Mouse (Mus musculus) embryonic facial prominence, embryonic 11.5 days (tissue): ENCODE measurements at regions not wholly inside any gene's neighbourhood (a gene's known extent, or its start where the extent isn't known, plus 50 kb on each side); places are given as distances from the start of the nearest gene placed in this dataset.

Experiments used
- ATAC-seq: fragments of 200-750 bp; cut with Nextera tagmentation; replicated peaks from 2 replicates; pipeline ENCODE4 v1.8.0; 2017; ENCODE audit warnings: low read depth; ENCODE audit not compliant: insufficient number of reproducible peaks, low FRiP score, low TSS enrichment
- DNase-seq: peaks from one replicate; pipeline ENCODE4 v3.0.0-alpha.2; 2015; ENCODE audit warnings: low spot score
- H3K27ac ChIP-seq: fragments of 300-500 bp; sonication (generic); replicated peaks from 2 replicates; pipeline ENCODE4 v1.5.1; 2014; ENCODE audit warnings: mild to moderate bottlenecking, low read depth, low read length, control low read depth
- H3K27me3 ChIP-seq: fragments of 300-500 bp; sonication (generic); 2 replicates; pipeline ENCODE4 v1.6.1; 2014; ENCODE audit warnings: mild to moderate bottlenecking, low read length, moderate library complexity, mixed read lengths; ENCODE audit not compliant: control insufficient read depth, insufficient read depth
- H3K36me3 ChIP-seq: fragments of 300-500 bp; sonication (generic); replicated peaks from 2 replicates; pipeline ENCODE4 v1.6.1; 2014; ENCODE audit warnings: low read depth, mild to moderate bottlenecking, low read length, moderate library complexity, mixed read lengths; ENCODE audit not compliant: control insufficient read depth, insufficient read depth
- H3K4me1 ChIP-seq: fragments of 300-500 bp; sonication (generic); 2 replicates; pipeline ENCODE4 v1.6.1; 2014; ENCODE audit warnings: low read length, mixed read lengths; ENCODE audit not compliant: control insufficient read depth, insufficient read depth
- H3K4me2 ChIP-seq: fragments of 300-500 bp; sonication (generic); 2 replicates; pipeline ENCODE4 v1.6.1; 2014; ENCODE audit warnings: low read depth, mild to moderate bottlenecking, control low read depth, low read length, moderate library complexity
- H3K4me3 ChIP-seq: fragments of 300-500 bp; sonication (generic); 2 replicates; pipeline ENCODE4 v1.5.1; 2014; ENCODE audit warnings: low read depth, low read length, control low read depth
- H3K9ac ChIP-seq: fragments of 300-500 bp; sonication (generic); replicated peaks from 2 replicates; pipeline ENCODE4 v1.6.1; 2014; ENCODE audit warnings: mild to moderate bottlenecking, control low read depth, low read length
- H3K9me3 ChIP-seq: fragments of 300-500 bp; sonication (generic); replicated peaks from 2 replicates; pipeline ENCODE4 v1.6.1; 2016; ENCODE audit warnings: mild to moderate bottlenecking, low read length, inconsistent platforms, mixed read lengths; ENCODE audit not compliant: control insufficient read depth
- WGBS: fragments of 180-500 bp; shearing (Covaris S2); extraction: QIAGEN DNeasy Blood & Tissue Kit; methylation state at CpG from one replicate; pipeline ENCODE4 v1.1.7; 2014; 5-methylcytosine and 5-hydroxymethylcytosine counted together

DNA sequence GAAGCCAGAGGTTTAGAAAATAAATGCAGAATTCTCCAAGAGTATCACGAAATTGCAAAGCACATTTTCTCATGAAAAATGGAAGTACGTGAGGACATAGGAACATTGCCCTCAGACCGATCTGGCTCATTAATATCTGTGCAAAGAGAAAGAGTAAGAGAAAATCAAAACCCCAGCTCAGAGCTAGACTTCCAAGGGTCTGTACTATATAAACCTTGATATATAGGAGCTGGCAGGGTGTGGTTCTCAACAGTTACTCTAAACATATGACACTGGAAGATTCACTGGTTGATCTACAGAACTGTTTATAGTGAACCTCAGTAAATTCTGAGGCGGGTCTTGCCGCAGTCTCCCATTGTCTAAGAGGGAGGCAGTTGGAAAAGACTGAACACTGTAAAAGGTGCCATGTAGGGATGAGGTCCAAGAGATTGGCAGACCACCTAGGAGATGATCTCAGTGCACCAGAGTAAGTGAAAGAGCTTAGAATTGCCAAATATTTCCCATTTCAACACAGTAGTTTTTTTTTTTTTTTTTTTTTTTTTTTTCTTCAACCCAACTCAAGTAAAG, 1014.0 kb upstream of the Slit2 start:
- no peaks in the 10 kb centered on the region for H3K4me1 ChIP-seq
- no peak for ATAC-seq
- WGBS = 92% methylated on average over 5 of the region's 5 CpGs

DNA sequence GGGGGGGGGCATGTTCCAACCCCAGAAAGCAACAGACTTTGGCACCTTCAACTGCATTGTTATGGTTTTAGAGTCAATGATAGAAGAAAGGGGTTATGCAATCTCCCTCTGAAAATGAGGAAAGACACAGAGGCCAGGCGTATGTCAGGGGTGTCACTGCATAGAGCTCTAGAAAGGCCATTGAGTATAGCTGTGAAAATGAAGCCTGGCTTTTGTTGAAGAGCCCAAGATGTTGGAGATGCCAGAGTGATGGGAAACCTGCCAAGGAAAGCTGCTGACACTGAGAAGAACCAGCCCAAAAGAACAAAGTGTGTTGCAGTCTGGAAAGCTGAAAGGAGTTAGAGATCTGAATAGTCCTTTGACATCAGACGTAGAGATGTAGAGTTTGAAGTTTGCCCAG, 1022.2 kb upstream of the Slit2 start:
- Histone ChIP-seq H3K9me3 (no peaks in the 10 kb centered on the region), H3K27me3 (no peaks in the 10 kb centered on the region), H3K9ac (no peak overlapping the region), H3K4me3 (no peak overlapping the region), H3K36me3 (no peaks in the 10 kb centered on the region), H3K27ac (no peak overlapping the region), H3K4me1 (no peaks in the 10 kb centered on the region), H3K4me2 (no peak overlapping the region)
- DNase-seq (no peak), ATAC-seq (no peak)
- WGBS = 83% methylated on average over 2 of the region's 2 CpGs

More for the DNA sequence above, 1014.0 kb upstream of the Slit2 start:
- Histone ChIP-seq H3K27ac (no peak overlapping the region), H3K4me3 (no peak overlapping the region), H3K9ac (no peak overlapping the region), H3K4me2 (no peak overlapping the region), H3K27me3 (no peaks in the 10 kb centered on the region), H3K9me3 (no peaks in the 10 kb centered on the region), H3K36me3 (no peaks in the 10 kb centered on the region)
- no peak for DNase-seq

DNA sequence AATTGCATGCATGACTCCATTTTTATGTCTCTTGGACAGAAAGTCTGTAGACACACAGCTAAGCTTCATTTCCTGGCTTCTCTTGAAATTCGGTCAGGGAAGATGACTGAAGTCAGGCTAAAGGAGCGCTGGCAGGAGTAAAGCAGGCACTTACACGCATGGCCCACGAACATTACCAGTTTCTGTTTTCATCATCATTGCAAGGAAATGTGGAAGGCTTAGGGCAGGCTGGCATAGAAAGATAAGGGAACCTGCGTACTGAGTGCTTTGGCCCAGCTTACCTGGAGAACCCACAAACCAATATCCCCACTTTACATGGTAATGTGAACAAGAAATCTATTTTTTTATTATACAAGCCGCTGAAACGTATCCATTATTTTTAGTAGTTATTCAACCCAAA, 1056.6 kb upstream of the Slit2 start:
- no peaks in the 10 kb centered on the region for H3K9me3 ChIP-seq
- no peak overlapping the region for H3K27ac ChIP-seq
- no peak overlapping the region for H3K9ac ChIP-seq
- WGBS = 86% methylated on average over 7 of the region's 7 CpGs
- H3K36me3 ChIP-seq = no peaks in the 10 kb centered on the region
- no peaks in the 10 kb centered on the region for H3K27me3 ChIP-seq
- DNase-seq = no peak
- H3K4me1 ChIP-seq = no peaks in the 10 kb centered on the region
- no peak overlapping the region for H3K4me3 ChIP-seq
- no peak for ATAC-seq
- H3K4me2 ChIP-seq = no peak overlapping the region

- Histone ChIP-seq H3K36me3 (no peaks in the 10 kb centered on the region), H3K27me3 (no peaks in the 10 kb centered on the region), H3K9me3 (no peaks in the 10 kb centered on the region), H3K27ac (no peak overlapping the region), H3K4me1 (no peaks in the 10 kb centered on the region), H3K9ac (no peak overlapping the region), H3K4me3 (no peak overlapping the region), H3K4me2 (no peak overlapping the region)
- ATAC-seq (no peak), DNase-seq (peak; percentile 26)
- WGBS = 68% methylated on average over 2 of the region's 2 CpGs
These were observed 1044.5 kb upstream of the Lcorl start for GRCm38 (mm10) chr5:46901909-46902308.

DNA sequence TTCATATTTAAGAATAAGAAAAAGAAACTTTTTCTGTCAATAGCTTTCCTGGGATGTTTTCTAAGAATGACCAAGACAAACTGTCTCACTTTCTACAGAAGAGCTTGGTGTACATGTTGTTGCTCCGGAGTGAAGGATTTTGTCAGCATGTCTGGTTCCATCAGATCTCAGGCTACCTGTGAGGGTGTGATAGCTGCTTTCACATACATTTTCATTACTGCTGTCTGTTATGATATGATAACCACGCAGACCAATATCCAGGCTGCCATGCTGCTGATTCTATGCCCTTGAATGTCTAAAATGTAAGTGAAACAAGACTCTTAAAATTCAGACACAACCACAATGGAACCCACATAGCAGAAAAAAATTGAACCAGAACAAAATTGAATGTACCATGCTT, 1036.6 kb upstream of the Lcorl start:
- Histone ChIP-seq H3K4me1 (no peaks in the 10 kb centered on the region), H3K9ac (no peak overlapping the region), H3K4me3 (no peak overlapping the region), H3K36me3 (no peaks in the 10 kb centered on the region), H3K4me2 (no peak overlapping the region), H3K27me3 (no peaks in the 10 kb centered on the region), H3K27ac (no peak overlapping the region), H3K9me3 (no peaks in the 10 kb centered on the region)
- ATAC-seq (no peak), DNase-seq (no peak)
- 79% methylated on average over 2 of the region's 2 CpGs for WGBS

DNA sequence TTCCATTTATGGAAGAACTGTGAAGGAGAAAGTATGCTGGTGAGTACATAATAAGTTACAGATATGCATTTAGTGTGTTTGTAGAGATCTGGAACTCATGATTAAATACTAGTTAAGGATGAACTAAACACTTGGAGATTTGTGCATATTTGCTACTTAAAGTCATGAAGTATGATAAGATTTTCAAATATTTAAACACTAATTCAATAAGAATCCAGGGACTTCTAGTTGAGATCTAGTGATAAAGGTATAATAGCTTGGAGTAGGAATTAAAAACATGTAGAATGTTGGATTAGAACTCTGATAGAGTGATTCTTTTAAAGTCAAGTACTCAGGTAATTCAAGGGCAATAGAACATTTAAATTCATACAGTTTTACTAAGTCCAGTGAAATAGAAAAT, 1026.5 kb upstream of the Lcorl start:
- Histone ChIP-seq H3K27me3 (no peaks in the 10 kb centered on the region), H3K9me3 (no peaks in the 10 kb centered on the region), H3K4me1 (no peaks in the 10 kb centered on the region), H3K9ac (no peak overlapping the region), H3K36me3 (no peaks in the 10 kb centered on the region), H3K4me2 (no peak overlapping the region), H3K27ac (no peak overlapping the region), H3K4me3 (no peak overlapping the region)
- ATAC-seq (no peak), DNase-seq (no peak)

DNA sequence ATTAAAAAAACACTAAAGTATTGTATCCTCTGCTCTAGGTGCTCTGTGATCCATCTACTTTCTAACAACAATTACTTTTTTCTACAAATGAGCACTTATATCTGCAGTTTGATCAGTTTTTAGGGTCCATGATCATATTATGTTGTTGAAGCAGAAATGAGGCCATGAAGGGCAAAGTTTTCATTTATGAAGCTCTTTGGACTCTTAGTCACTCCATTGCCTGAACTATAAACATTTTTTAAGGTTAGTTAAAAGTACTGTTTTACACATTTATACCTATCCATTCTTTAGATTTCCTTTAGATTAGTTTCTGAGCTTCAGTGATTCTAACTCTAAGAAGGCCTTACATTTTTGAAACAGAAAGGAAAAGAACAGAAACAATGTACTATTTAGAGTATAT, 999.4 kb upstream of the Lcorl start:
- H3K27me3 ChIP-seq = no peaks in the 10 kb centered on the region
- no peaks in the 10 kb centered on the region for H3K36me3 ChIP-seq
- no peaks in the 10 kb centered on the region for H3K9me3 ChIP-seq
- H3K9ac ChIP-seq = no peak overlapping the region
- H3K4me2 ChIP-seq = no peak overlapping the region
- no peak overlapping the region for H3K27ac ChIP-seq
- DNase-seq (no peak), ATAC-seq (no peak)
- H3K4me1 ChIP-seq = no peaks in the 10 kb centered on the region
- no peak overlapping the region for H3K4me3 ChIP-seq

DNA sequence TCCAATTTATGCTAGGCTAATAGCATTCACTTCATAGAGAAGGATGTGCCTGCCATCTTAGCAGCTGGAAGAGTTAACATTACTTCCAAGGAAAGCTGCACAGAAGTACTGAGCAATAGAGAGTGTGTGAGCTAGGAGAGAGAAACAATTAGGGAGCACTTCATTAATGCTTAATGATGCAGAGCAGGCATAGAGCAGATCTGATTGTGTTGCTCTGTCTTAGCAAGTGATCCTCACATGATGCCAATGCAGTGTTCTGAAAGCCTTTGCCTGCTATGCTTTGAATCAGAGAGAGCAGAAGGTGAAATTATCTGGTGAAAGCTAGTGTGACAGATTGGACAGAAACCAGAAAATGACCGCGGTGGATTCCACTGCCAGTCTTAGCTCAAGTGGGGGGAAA, 987.8 kb upstream of the Lcorl start:
- no peaks in the 10 kb centered on the region for H3K36me3 ChIP-seq
- 75% methylated on average over 2 of the region's 2 CpGs for WGBS
- H3K9ac ChIP-seq = no peak overlapping the region
- H3K4me3 ChIP-seq = no peak overlapping the region
- H3K4me1 ChIP-seq = no peaks in the 10 kb centered on the region
- no peaks in the 10 kb centered on the region for H3K9me3 ChIP-seq
- no peak overlapping the region for H3K4me2 ChIP-seq
- H3K27me3 ChIP-seq = no peaks in the 10 kb centered on the region
- DNase-seq (no peak), ATAC-seq (no peak)
- no peak overlapping the region for H3K27ac ChIP-seq
